ENCODE assay signal across 13 mouse cellular contexts in genomic region chr6:49395316-49395715, GRCm38 (mm10). TPM values are rescaled to one million over a fixed set of nuclear protein-coding genes. Genes with fewer than 3 reads are reported as not detected.
DNase-seq lines count a peak whose midpoint lies in the region; ATAC-seq and TF ChIP-seq lines count a peak whose summit lies in the region.
"Had no signal": no experiment of that assay in that cellular context is flagged by ENCODE, and none has a peak within 500 bp of the region (broad histone marks: within the 10 kb centered on the region; RNA-seq: fewer than 3 reads in every experiment).

Stk31 (plus strand) TSS chr6:49395604.

- H3K9ac ChIP-seq in heart, embryonic 11.5 days (ENCODE audit: low read depth, low read length), result no peak within 1 kb of the TSS
- H3K9ac ChIP-seq: liver, postnatal 0 days had no signal

- no peak within 1 kb of the TSS; the same call in 1 of the 2 replicates for H3K4me2 ChIP-seq in heart, embryonic 11.5 days

- H3K4me1 ChIP-seq in heart, embryonic 11.5 days (ENCODE audit: control insufficient read depth, insufficient read depth, low read length), result no peaks in the 10 kb centered on the region
- no peaks in the 10 kb centered on the region for H3K4me1 ChIP-seq in thymus, adult 2 months (replicated peaks; ENCODE audit: control insufficient read depth, insufficient read depth, low read length)
- H3K4me1 ChIP-seq: embryonic facial prominence, embryonic 10.5 days had no signal

- no peak for ATAC-seq in heart, embryonic 11.5 days (replicated peaks; ENCODE audit: insufficient number of reproducible peaks, low FRiP score, low TSS enrichment)
- ATAC-seq in activated CD4-positive, CD25-positive, alpha-beta regulatory T cell, adult 4 months, result no peak
- ATAC-seq: liver, postnatal 0 days had no signal

- H3K9me3 ChIP-seq in heart, embryonic 11.5 days (replicated peaks; ENCODE audit: control insufficient read depth, low read length), result no peaks in the 10 kb centered on the region

- H3K4me3 ChIP-seq in heart, embryonic 11.5 days (ENCODE audit: low read depth, low read length), result no peak within 1 kb of the TSS
- H3K4me3 ChIP-seq in thymus, adult 2 months (ENCODE audit: control insufficient read depth, insufficient read depth, low read length), result no peak within 1 kb of the TSS
- H3K4me3 ChIP-seq: embryonic facial prominence, embryonic 10.5 days; myocyte had no signal

- no peak within 1 kb of the TSS for H3K27ac ChIP-seq in heart, embryonic 11.5 days (ENCODE audit: low read depth, low read length)
- no peak within 1 kb of the TSS for H3K27ac ChIP-seq in thymus, adult 2 months (ENCODE audit: control insufficient read depth, insufficient read depth, low read length)
- H3K27ac ChIP-seq: embryonic facial prominence, embryonic 10.5 days had no signal

- DNase-seq in heart, adult 11 months, result peak; percentile 94
- peak; percentile 12 for DNase-seq in thymus, postnatal 4 days
- DNase-seq in thymus, adult 2 months, result no peak
- DNase-seq in heart, postnatal 25 days (ENCODE audit: low spot score), result peak; percentile 10
- peak; percentile 71 for DNase-seq in testis, postnatal 10 days (ENCODE audit: low spot score)
- no peak for DNase-seq in embryo, embryonic 10 days (ENCODE audit: low spot score)
- DNase-seq: liver, postnatal 0 days; thymus, postnatal 25 days had no signal

- no peak for TF ChIP-seq POLR2A in thymus, adult 2 months (IDR thresholded peaks at IDR 0.05; ENCODE audit: control insufficient read depth, extremely low read depth, insufficient read depth, low read length, poor library complexity)

- 71% methylated on average over 34 of the region's 34 CpGs for WGBS in heart, embryonic 11.5 days (ENCODE audit: insufficient replicate concordance)
- WGBS in thymus, adult 2 months, result 96% methylated on average over 34 of the region's 34 CpGs

- intact Hi-C loops in heart, postnatal 25 days (cut with DNase I), result loop anchor here (5.0 kb wide), 1 partner anchor 338 kb away; no protein-coding TSS in a partner anchor

- TF ChIP-seq CTCF in thymus, adult 2 months (IDR thresholded peaks at IDR 0.05; ENCODE audit: borderline replicate concordance, control insufficient read depth, extremely low read depth, insufficient read depth, low read length, poor library complexity), result no peak

- no peaks in the 10 kb centered on the region for H3K36me3 ChIP-seq in heart, embryonic 11.5 days (ENCODE audit: control insufficient read depth, insufficient read depth, low read length)
- no peaks in the 10 kb centered on the region for H3K36me3 ChIP-seq in thymus, adult 2 months (ENCODE audit: control insufficient read depth, insufficient read depth, low read length)
- H3K36me3 ChIP-seq: embryonic facial prominence, embryonic 10.5 days had no signal

- H3K27me3 ChIP-seq in heart, embryonic 11.5 days (ENCODE audit: control insufficient read depth, insufficient read depth, low read length), result no peaks in the 10 kb centered on the region
- no peaks in the 10 kb centered on the region for H3K27me3 ChIP-seq in thymus, adult 2 months (ENCODE audit: control insufficient read depth, insufficient read depth, low read length)

RNA-seq across cellular contexts. Expression of gene Stk31, which starts in this region (rescaled TPM):
- 0.17 and 0.20 TPM in 2 replicates for polyA plus RNA-seq in heart, embryonic 11.5 days (2014; fragmentation: Nextera tagmentation; extraction: Ambion mirVana)
- not detected in 2 replicates for polyA plus RNA-seq in thymus, adult 2 months (2012; rRNA removed)
- total RNA-seq in heart, postnatal 25 days (2021), result under 1 TPM; 0.17 to 0.26 TPM
- not detected for polyA plus RNA-seq in activated CD4-positive, CD25-positive, alpha-beta regulatory T cell, adult 4 months (2017; shearing (Covaris generic))
- total RNA-seq: hematopoietic stem cell, adult 5-6 weeks had no signal
- polyA plus RNA-seq: embryonic facial prominence, embryonic 10.5 days; liver, postnatal 0 days; myocyte had no signal

Comparison
In these comparisons a context has a peak if more than half of its experiments do, and no peak if none do; other contexts are left out.
1. DNase-seq: peak in heart, adult 11 months (single experiment), thymus, postnatal 4 days (single experiment) and testis, postnatal 10 days (single experiment); none in thymus, adult 2 months (single experiment) and embryo, embryonic 10 days (single experiment).
2. Peak in DNase-seq in heart, postnatal 25 days; RNA of the gene not detected or under 1 TPM.